Mouse (Mus musculus) yolk sac, embryonic 10.5 days (tissue): ENCODE measurements around the gene Ptprj.
"Not testable (repeated sequence)": the region's sequence is repeated elsewhere in the genome, so short reads cannot be mapped to it uniquely, and the experiment has no call there.

Experiments
- DNase-seq: peaks from one replicate; pipeline ENCODE4 v3.0.0-alpha.2; 2017; ENCODE audit warnings: low spot score

The Ptprj gene

GRCm38 (mm10) chr2:90414110-90414821 is 166.2 kb downstream of the Ptprj start:
- not testable (repeated sequence) for DNase-seq

- not testable (repeated sequence) for DNase-seq
Measured at GRCm38 (mm10) chr2:90398633-90399107, 181.8 kb downstream of the Ptprj start, which contains the start of gene Olfr1274-ps. TSS of gene Olfr1274-ps (plus strand) at chr2:90398683.
